Mouse (Mus musculus): ENCODE measurements around the gene Ksr1.

The Ksr1 gene

DNA sequence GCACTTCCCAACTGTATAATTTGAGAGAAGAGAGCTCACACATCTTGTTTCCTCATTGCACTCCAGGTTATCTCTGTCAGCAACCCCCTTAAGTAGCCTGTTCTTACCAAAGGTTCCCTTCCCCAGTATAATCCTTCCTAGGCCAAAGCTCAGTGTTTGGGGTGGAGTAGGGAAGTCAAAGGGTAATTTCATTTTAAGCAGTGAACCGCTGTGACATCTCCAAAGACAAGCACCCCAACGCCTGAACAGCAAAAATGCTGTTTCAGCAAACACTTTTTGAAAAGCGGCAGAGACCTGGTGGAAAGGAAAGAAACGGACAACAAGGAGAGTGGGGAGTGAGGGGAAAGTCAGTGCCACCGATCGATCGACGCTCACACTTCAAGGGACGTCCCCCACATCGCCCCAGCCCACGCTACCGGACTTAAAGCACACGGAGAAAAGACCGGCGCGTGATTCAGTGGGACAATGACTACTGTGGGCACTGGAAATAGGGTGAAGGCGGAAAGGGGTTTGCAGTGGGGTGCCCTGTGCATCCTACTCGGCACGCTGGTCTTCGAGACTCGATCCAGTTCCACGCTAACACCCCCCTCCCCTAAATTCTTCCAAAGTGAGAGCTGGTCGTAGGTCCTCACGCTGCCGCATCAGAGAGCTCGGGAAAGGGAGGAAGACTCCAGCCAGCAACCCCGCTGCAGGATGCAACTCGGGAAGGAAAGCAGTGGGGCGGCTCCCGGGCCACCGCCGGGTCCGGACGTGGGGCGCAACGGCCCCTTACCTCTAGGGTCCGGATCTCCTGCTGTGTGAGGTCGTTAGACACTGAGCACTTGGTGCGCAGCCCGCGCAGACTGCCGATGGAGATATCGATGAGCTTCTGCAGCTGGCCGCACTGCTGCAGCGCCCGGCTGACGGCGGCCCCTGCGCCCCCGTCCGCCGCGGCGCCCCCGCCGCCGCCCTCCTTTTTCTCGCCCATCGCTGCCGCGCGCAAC is 633 bp downstream of the Ksr1 start:
- no peak for DNase-seq

DNA sequence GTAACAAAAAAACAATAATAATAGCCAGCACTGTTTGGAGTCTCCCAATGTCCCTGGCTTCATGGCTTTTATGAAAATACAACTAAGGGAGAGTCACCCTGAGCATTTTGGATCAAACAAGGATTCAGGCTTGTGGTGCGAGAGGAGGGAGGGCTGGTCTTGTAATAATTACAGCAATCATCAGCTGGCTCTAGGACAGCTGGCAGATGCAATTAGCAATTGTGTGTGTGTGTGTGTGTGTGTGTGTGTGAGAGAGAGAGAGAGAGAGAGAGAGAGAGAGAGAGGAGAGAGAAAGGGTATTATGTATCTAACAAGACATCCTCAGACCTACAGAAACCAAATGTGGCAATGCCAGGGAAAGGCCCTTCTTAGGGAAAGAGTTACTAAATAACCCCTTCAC is 1.5 kb downstream of the Ksr1 start:
- DNase-seq: no peak

DNA sequence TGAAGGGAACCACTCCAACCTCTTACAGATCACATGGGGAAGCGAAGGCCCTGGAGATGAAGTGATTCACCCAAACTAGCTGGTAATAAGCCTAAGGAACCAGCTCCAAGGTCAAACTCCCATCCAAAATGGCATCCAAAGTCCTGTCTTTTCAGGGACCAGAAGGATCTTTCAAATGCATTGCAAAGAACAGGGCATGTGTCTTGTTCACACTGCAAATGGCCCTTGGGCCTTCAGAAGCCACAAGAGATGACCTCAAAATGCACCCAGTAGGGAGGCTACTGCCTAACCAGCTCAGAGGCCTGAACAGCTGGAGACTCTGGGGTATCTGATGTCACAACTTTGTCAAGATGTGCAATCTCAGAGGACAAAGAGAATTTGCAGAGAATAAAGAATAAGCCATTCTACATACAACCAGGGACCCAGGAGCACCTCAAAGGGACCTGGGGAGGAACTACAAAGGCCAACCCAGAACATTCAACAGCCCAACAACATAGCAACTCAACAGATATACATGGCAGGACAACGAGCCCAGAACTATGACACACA is 2.1 kb downstream of the Ksr1 start:
- DNase-seq: no peak

DNA sequence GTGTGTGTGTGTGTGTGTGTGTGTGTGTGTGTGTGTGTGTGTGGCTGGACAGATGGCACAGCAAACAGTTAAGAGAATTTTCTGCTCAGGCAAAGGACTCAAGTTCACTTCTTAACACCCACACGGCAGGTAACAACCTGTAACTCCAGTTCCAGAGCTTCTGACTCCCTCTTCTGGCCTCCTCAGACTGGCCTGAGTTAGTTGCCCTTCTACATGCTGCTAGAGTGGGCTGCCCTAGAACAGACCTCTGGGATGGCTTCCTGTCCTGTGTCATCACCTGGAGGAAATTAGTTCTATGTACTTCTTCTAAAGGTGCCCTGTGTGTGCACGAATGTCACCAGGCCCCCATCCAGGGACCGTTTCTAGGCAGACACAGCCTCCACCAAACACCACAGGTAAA is 2.9 kb downstream of the Ksr1 start:
- no peak for DNase-seq

DNA sequence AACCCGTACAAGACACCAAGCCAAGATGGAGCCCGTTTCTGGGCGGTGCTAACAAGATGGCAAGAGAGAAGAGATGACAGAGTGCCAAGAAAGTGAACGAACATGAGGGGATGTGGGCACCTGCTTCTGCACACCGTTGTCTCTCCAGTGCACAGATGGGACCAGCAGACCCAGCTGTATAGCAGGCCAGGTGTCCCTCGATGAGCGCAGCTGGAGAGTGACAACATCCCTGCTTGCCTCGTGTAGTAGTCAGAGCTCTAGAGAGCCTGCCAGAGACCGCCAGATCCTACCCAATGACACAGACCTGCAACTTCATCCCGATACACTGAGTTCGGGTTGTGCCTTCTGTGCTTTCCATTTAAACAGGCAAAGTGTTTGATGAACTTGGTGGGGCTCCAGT is 3.8 kb downstream of the Ksr1 start:
- peak; percentile 61 for DNase-seq

DNA sequence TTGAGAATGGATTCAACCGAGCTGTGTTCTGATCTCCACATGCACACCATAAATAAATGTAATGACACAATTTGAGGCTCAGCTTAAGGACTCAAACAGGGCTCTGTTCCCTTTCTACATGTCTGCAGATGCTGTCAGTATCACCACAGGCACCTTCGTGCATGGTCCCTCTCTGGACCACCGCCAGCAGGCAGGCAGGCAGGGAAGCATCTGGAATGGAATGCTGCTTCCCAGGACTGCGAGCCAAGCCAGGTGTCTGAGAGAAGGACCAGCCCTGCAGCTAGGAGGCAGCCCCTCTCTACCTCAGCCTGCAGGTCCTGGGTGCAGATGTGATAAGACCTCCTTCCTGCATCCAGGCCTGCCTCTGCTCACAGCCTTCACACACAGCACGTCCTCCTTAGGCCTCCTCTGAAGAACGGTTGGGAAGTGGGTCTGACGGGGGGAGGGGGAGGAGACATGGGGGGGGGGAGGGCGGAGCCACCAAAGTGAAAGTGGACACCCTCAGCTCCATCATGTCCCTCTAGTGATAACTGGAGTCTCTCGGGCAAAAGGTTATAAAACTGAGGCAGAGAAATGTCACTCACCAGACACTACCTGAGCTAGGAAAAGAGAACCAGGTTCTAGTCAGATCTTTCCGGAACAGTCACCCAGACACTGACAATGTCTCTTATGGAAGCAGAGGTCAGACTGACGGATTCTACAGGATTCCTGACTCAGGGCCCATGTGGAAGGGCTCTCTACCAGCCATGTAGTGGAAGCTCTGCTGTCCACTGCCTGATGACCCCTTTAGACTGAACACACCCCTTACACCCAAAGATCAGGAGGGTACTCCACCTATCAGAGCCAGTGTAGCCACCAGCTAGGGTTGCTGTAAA is 4.7 kb downstream of the Ksr1 start:
- no peak for DNase-seq

DNA sequence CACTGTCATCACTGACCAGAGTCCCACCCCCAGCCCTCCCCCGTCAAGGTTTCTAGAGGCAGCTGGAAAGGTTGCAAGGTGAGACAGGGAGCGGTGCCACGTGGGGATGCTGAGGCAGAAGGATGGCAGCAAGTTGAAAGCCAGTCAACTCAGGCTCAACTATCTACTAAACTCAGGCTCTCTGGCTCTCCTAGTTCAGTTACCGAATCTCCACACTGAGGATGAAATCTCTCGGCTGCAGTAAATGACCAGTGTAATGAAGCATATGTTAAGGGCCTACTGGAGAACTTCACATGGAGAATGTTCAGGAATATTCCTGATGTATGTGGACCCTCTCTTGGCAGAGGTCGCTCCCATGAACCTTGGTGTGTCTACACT is 5.7 kb downstream of the Ksr1 start:
- no peak for DNase-seq

DNA sequence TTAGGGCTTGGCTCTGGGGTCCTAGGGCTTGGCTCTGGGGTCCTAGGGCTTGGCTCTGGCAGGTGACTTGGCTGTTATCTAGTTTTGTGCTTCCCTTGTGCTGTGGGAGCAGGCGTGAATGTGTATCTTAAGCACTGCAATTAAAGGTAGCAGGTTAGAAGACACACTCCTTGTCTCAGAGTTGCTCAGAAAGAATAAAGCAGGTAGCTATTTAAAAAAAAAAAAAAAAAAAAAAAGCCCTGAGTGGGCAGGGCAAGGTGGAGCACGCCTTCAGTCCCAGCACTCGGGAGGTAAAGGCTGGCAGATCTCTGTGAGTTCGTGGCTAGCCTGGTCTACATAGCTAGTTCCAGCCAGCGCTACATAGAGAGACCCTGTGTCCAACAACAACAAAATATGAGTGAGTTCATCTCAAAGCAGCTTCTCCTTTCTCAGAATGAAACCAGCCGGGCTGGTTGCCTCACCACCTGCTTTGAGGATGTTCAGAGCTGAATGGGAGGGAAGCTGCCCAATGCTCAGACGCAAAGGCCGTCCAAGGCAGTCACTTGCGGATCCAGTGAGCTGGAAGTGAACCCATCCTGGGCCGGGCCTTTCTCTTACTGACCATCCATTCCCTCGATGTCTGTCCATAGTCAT is 6.2 kb downstream of the Ksr1 start:
- DNase-seq: no peak

DNA sequence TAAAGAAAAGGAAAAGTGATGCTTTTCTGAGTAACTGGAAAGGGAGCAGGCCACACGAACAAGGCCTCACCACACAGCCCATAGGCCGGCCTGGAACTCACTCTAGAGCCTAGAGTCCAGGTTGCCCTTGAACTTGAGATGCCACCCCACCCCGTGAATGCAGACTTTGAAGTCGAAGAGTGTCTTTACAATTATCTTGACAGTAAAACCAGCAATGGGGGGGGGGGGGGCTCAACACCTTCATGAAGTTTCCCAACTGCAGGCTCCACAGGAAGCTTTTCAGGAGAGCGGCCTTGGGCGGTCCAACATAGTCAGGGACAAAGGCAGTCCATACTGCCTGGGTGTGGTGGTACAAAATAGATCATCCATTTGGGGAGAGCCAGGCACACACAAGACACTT is 7.6 kb downstream of the Ksr1 start:
- DNase-seq: no peak

DNA sequence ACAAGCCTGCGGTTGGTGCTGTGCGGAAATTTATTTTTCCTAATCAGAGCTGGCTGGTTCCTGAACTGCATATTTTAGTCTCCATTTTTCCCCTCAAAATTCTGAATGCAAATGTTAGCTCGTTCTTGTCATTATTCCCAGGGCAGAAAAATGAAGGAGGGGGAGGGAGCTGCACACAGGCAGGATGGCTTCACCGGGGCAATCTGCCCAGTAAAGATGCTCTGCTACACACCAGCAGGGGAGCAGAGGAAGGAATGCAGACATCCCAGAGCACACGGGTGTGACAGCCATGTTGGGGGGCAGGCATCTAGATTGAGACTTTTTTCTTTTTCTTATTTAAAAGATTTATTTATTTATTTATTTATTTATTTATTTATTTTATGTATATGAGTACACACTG is 9.0 kb downstream of the Ksr1 start:
- no peak for DNase-seq

DNA sequence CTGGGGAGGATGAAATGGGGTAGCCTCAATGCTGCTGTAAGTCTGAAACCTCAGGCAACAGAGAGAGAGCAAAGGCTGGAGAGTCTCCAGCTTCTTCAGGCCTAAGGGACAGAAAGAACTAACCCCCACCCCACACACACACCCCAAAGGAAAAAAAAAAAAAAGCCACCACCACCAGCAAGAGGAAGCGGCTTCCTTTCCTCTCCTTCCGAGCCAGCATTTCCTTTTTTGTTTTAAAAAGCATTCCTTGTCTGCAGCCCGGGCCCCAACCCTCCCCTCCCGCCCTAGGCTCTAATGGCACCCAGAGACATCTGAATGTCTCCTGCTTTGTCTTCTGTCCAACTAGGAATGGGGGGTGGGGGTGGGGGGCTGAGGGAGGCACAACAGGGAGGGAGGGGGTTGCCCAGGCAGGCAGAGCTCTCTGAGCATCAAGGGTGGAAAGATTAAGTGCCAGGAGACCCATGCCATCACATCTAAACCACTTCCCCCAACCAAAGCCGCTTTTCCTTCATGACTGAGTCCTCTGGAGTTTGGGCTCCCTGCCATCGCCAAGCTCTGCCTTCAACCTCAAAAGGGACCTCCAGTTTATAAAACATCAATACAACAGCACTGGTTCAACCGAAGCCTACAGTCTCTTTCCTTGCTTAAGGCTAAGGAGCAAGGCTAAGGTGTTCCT is 10.4 kb downstream of the Ksr1 start:
- no peak for DNase-seq

DNA sequence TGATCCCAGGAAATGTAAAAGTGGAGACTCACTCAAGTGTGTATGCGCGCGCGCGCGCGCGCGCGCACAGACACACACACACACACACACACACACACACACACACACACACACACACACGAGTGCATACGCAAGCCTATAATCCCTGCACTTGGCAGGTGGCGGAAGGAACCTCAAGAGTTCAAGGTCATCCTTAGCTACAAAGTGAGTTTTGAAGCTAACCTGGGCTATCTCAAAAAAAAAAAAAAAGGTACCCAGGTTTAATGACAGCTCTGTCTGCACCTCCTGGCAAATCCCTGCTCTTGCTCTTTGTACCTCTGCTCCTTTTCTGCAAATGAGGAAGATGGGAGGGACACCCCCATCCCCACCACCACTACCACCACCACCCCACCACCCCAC is 11.1 kb downstream of the Ksr1 start:
- DNase-seq: no peak

DNA sequence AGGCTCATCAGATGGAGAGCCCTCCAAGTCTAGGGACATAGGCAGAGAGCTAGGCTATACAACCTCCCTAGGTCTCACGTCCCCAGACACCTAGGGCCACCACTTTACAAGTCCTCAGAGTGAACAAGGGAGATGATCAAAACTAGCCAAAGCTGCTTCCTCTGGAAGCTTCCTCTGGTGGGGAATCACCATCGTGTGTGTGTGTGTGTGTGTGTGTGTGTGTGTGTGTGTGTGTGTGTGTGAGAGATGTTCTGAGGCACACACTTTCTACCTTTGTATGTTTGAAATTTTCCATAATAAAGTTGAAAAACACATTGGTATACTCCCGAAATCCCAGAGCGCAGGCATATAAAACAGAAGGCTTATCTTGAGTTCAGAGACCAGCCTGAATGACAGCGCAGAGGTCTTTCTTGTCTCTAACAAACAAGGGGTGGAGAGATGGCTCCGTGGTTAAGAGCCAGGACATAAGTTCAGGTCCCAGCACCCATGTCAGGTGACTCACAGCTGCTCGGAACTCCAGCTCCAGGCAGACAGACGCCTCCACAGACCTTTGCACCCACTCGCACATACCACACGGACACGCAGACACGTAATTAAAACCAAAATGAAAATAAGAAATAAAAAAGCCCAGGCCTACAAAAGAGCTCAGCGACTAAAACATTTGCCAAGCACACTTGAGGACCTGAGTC is 11.6 kb downstream of the Ksr1 start:
- no peak for DNase-seq

DNA sequence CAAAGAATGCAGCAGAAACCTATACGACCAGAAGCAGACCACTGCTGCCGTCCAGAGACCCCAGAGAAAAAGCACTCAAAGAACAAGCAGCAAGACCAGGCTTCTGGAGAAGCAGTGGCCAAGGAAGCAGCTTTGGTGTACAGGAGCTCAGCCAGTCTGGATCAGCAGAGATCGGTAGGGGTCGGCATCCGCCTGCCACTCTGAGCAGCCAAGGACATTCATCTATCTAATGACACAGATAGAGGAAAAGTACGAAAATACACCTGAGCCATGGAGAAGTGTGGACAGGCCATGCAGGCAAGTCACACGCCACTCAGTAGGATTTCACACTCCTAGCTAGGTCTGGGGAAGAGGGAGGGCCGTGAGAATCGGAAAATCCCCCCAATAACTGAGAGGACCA is 12.2 kb downstream of the Ksr1 start:
- no peak for DNase-seq

DNA sequence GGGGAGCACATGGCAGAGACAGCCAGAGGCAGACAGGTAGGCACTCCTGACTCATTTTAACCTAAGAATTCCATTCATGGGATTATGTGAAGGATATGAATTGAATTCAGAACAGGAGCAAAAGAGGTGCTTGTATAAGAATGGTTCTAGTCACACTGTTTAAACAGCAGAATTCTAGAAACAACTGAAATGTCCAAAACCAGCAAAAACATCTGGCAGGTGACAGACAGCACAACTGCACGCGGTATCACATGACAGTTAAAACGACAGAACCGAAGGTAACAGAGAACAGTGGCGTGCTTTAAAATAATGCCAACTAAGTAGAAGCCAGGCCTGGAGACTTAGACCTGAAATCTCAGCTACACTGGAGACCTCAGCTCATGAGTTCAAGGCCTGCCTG is 13.2 kb downstream of the Ksr1 start:
- no peak for DNase-seq

DNA sequence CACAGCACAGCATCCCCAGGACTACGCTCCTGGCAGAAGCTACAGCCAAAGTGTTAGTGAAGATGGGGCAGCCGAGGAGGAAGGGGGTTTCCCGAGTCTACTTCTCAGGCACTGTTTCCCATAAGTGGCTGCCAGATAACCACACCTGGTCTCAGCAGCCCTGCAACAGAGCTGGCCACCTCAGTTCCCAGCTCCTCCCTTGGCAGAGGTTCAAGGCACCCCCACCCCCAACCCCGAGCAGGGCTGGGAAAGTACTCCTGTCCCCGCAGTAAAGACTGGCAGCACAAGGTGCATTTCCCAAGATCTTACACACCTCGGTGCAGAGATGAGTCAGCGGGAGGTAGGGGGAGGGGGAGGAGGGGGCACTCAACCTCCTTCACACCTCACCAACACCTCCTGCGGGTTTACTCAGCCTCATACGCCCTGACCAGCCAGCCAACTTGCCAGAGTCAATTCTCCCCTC is 14.2 kb downstream of the Ksr1 start:
- no peak for DNase-seq

DNA sequence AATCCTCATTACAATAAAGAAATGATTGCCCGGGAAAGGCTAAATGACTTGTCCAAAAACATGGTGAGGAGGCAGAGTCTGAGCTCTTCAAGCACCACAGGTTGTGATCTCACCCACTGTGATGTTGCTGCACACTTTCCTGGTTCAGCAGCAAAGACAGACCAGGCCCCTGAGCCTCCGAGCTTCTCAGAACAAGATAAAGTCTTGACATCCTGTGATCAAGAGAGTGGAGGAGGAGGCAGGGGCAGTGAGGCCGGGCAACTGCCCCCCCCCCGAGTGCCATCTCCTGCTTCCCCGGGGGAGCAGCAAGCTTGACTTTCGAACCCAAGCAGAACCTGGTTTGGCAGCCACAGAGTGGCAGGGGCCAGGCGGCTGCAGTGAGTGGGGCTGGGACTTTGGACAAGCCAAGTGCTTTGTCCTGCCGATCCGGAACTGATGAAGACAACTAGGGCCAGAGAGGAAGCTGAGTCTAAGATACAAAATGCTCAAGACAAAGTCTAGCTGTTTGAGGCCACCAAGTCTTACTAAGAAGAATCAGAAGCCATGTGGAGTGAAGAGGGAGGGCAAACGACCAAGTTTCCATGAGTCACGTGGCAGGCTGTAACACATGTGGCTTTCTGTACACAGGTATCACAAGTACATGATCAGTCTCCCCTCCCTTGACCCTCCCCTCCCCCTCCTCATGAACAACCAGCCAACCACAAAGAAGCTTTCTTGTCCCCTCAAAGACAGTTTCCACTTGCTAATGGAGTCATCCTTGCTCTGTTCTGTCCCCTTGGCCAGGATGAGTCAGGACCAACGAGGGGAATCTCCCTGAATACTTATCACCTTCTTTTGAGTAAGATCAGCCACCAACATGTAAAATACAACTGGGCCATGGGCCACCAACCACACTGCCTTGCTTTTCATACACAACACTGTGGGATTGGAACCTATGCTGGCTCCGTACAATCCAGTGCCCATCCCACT is 16.5 kb downstream of the Ksr1 start:
- peak; percentile 34 for DNase-seq

DNA sequence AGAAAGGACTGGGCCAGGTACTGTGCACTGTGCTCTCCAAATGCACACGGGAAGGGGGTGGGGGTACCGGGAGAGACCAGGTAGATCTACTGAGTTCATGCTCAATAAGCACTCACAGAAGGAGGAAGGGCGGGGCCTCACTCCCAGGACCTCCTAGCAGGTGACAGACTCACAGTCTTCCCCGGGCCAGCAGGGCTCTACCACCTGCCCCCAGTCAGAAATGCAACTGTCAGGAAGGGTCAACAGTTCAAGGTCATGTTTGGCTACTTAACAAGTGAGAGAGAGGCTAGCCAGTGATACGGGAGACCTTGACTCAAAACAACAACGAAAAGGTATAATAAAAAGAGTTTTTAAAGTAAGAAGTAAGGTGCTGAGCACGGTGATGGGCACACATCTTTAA is 18.0 kb downstream of the Ksr1 start:
- DNase-seq: no peak

DNA sequence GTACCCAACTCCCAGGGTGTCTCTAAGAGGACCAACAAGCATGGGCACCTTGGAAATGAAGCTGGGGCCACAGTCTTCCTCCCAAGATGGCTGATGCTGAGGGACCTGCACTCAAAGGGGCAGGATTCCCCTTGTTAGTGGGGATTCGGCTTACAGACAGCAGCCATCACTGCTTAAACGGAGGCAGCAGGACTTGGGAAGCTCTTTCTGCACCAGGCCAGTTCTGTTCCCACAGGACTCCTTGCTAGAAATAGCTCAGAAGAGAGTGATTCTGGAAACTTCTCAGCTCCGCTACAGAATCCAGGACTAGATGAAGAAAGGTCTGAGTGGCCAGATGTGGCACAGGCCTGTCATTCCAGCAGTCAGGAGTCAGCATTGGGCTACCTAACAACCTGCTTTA is 19.2 kb downstream of the Ksr1 start:
- DNase-seq: no peak

DNA sequence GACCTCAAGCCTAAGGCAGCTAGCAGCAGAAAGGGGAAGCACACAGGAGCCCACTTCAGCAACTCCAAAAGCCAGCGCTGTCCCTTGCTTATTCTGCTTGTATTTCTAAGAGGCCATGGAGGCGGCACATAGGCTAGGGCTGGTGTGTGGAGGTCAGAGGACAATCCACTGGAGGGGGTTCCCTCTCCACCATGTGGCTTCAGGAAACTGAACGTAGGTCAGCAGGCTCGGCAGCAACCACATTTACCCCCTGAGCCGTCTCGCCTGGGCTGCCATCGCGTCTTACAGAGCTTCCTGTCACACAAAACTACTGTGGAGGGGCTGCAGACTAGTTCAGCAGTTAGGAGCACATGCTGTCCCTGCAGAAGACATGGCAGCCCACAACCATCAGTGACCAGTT is 20.4 kb downstream of the Ksr1 start:
- peak; percentile 54 for DNase-seq

DNA sequence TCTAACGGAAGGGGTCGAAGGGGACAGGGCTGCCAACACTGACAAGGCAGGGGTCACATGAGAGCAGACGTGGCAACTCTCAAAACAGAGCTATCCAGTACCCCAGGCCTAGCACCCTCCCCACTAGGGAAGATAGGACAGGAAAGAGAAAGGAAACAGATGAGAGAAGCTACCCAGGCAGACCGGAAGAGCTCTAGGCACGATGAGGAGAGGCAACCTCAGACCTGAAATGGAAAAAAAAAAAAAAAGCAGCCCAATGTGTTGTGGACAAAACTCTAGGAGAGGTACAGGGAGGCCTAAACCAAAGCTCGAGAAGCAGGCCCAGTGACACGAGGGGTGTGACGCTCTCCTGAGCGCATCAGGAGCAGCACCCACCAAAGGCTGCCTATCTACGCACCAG is 23.7 kb downstream of the Ksr1 start:
- no peak for DNase-seq
